Mouse (Mus musculus) liver, embryonic 14.5 days (tissue): ENCODE results near the gene Gm27027.

Experiments used
- CTCF ChIP-seq: IDR thresholded peaks from 2 replicates; pipeline ENCODE4 v1.5.1; 2016; ENCODE audit warnings: antibody characterized with exemption, low read depth, control low read depth
- EP300 ChIP-seq: IDR thresholded peaks from 2 replicates; pipeline ENCODE4 v1.6.1; 2016; ENCODE audit warnings: antibody characterized with exemption, low read depth

- no peak for TF ChIP-seq EP300
- TF ChIP-seq CTCF, result no peak
Measured at GRCm38 (mm10) chr2:94010335-94011291, 14.5 kb upstream of the Gm27027 start, which contains the start of gene Alkbh3.
